Mouse (Mus musculus): Measurements from ENCODE around the gene Gm4131.

- no peak for TF ChIP-seq POLR2A (IDR thresholded peaks at IDR 0.05; ENCODE audit: control insufficient read depth, extremely low read depth, insufficient read depth, low read length, poor library complexity)
- TF ChIP-seq CTCF (IDR thresholded peaks at IDR 0.05; ENCODE audit: borderline replicate concordance, control insufficient read depth, extremely low read depth, insufficient read depth, low read length, poor library complexity), result no peak
These were observed 9.6 kb downstream of the Gm4131 start for GRCm38 (mm10) chr14:62557111-62557510.
